Mouse (Mus musculus) forebrain, embryonic 11.5 days (tissue): Measurements from ENCODE around the gene Coro1b. TPM values are rescaled to one million over a fixed set of nuclear protein-coding genes. Genes with fewer than 3 reads are reported as not detected.
A peak's percentile ranks its signal among the peaks of the same experiment; 100 is the strongest.

Experiments used
- ATAC-seq: fragments of 200-750 bp; cut with Nextera tagmentation; replicated peaks from 2 replicates; pipeline ENCODE4 v1.8.0; 2017; ENCODE audit warnings: moderate TSS enrichment; ENCODE audit not compliant: low FRiP score
- DNase-seq: peaks from one replicate; pipeline ENCODE4 v3.0.0-alpha.2; 2017; ENCODE audit warnings: low spot score
- H3K27ac ChIP-seq: fragments of 300-500 bp; sonication (generic); 2 replicates; pipeline ENCODE4 v1.5.1; 2014; ENCODE audit warnings: low read depth, low read length
- H3K27me3 ChIP-seq: fragments of 300-500 bp; sonication (generic); 2 replicates; pipeline ENCODE4 v1.6.1; 2014; ENCODE audit warnings: mild to moderate bottlenecking, low read length, mixed read lengths; ENCODE audit not compliant: control insufficient read depth, insufficient read depth
- H3K36me3 ChIP-seq: fragments of 300-500 bp; sonication (generic); 2 replicates; pipeline ENCODE4 v1.6.1; 2014; ENCODE audit warnings: mild to moderate bottlenecking, low read length, moderate library complexity, mixed read lengths; ENCODE audit not compliant: control insufficient read depth, insufficient read depth
- H3K4me1 ChIP-seq: fragments of 300-500 bp; sonication (generic); replicated peaks from 2 replicates; pipeline ENCODE4 v1.6.1; 2014; ENCODE audit warnings: low read length, mixed read lengths; ENCODE audit not compliant: control insufficient read depth, insufficient read depth
- H3K4me2 ChIP-seq: fragments of 300-500 bp; sonication (generic); 2 replicates; pipeline ENCODE4 v1.6.1; 2014; ENCODE audit warnings: low read depth, mild to moderate bottlenecking, low read length, moderate library complexity, mixed read lengths; ENCODE audit not compliant: severe bottlenecking
- H3K4me3 ChIP-seq: fragments of 300-500 bp; sonication (generic); 2 replicates; pipeline ENCODE4 v1.5.1; 2014; ENCODE audit warnings: low read depth, low read length
- H3K9ac ChIP-seq: fragments of 300-500 bp; sonication (generic); 2 replicates; pipeline ENCODE4 v1.6.1; 2014; ENCODE audit warnings: low read length
- H3K9me3 ChIP-seq: fragments of 300-500 bp; sonication (generic); 2 replicates; pipeline ENCODE4 v1.6.1; 2016; ENCODE audit warnings: low read length, mixed read lengths; ENCODE audit not compliant: control insufficient read depth
- WGBS: fragments of 180-500 bp; shearing (Covaris S2); extraction: QIAGEN DNeasy Blood & Tissue Kit; methylation state at CpG from one replicate; pipeline ENCODE4 v1.1.7; 2014; 5-methylcytosine and 5-hydroxymethylcytosine counted together
- polyA plus RNA-seq: library from polyadenylated mRNA; unstranded; fragments of >200 nt; fragmentation: Nextera tagmentation; extraction: Ambion mirVana; gene quantifications from 2 replicates; pipeline ENCODE4 v1.2.1, GENCODE M21; 2014

Gene Coro1b
- polyA plus RNA-seq, 1 experiment from 2014 or later: 119 TPM

- Histone ChIP-seq H3K4me2 (no peak overlapping the region), H3K9me3 (no peaks in the 10 kb centered on the region; the same call in 1 of the 2 replicates), H3K27ac (no peak overlapping the region), H3K4me1 (no peaks in the 10 kb centered on the region; the same call in 1 of the 2 replicates), H3K9ac (no peak overlapping the region), H3K27me3 (no peaks in the 10 kb centered on the region), H3K4me3 (no peak overlapping the region), H3K36me3 (no peaks in the 10 kb centered on the region)
- DNase-seq: no peak
- no peak for ATAC-seq
- 93% methylated on average over 18 of the region's 18 CpGs for WGBS
These were observed 5.8 kb upstream of the Coro1b start for GRCm38 (mm10) chr19:4142416-4143173.

- H3K9ac ChIP-seq: no peak within 1 kb of the TSS
- no peak for ATAC-seq
These were observed 4.6 kb upstream of the Coro1b start, which contains the start of gene Cabp4 for GRCm38 (mm10) chr19:4143759-4144268. TSS of gene Cabp4 (minus strand) at chr19:4144033.

GRCm38 (mm10) chr19:4144550-4145498, 3.6 kb upstream of the Coro1b start:
- H3K9ac ChIP-seq: no peak overlapping the region
- peaks cover 7% of the 10 kb centered on the region for H3K4me1 ChIP-seq
- no peaks in the 10 kb centered on the region; the same call in 1 of the 2 replicates for H3K9me3 ChIP-seq
- no peak overlapping the region for H3K4me3 ChIP-seq
- ATAC-seq (no peak), DNase-seq (no peak)
- no peaks in the 10 kb centered on the region for H3K36me3 ChIP-seq
- no peaks in the 10 kb centered on the region for H3K27me3 ChIP-seq
- H3K27ac ChIP-seq: no peak overlapping the region
- WGBS: 87% methylated on average over 16 of the region's 16 CpGs
- H3K4me2 ChIP-seq: no peak overlapping the region

More at GRCm38 (mm10) chr19:4143759-4144268, 4.6 kb upstream of the Coro1b start, which contains the start of gene Cabp4:
- H3K27ac ChIP-seq: no peak within 1 kb of the TSS
- H3K4me2 ChIP-seq: no peak within 1 kb of the TSS
- H3K9me3 ChIP-seq: no peaks in the 10 kb centered on the region; the same call in 1 of the 2 replicates
- H3K4me1 ChIP-seq: peaks cover 3% of the 10 kb centered on the region
- no peaks in the 10 kb centered on the region for H3K27me3 ChIP-seq
- DNase-seq: no peak
- 86% methylated on average over 7 of the region's 7 CpGs for WGBS
- H3K36me3 ChIP-seq: no peaks in the 10 kb centered on the region
- H3K4me3 ChIP-seq: no peak within 1 kb of the TSS

GRCm38 (mm10) chr19:4145936-4146335, 2.5 kb upstream of the Coro1b start:
- Histone ChIP-seq H3K27me3 (no peaks in the 10 kb centered on the region), H3K4me1 (peaks cover 7% of the 10 kb centered on the region), H3K4me2 (no peak overlapping the region), H3K4me3 (no peak overlapping the region), H3K27ac (no peak overlapping the region), H3K9ac (no peak overlapping the region), H3K9me3 (no peaks in the 10 kb centered on the region; the same call in 1 of the 2 replicates), H3K36me3 (no peaks in the 10 kb centered on the region)
- DNase-seq (no peak), ATAC-seq (no peak)
- WGBS: 87% methylated on average over 5 of the region's 5 CpGs

GRCm38 (mm10) chr19:4146366-4147021, 1.9 kb upstream of the Coro1b start:
- H3K27me3 ChIP-seq: no peaks in the 10 kb centered on the region
- ATAC-seq (no peak), DNase-seq (no peak)
- no peak overlapping the region for H3K4me3 ChIP-seq
- H3K27ac ChIP-seq: no peak overlapping the region
- H3K36me3 ChIP-seq: no peaks in the 10 kb centered on the region
- H3K4me1 ChIP-seq: peaks cover 7% of the 10 kb centered on the region
- H3K4me2 ChIP-seq: no peak overlapping the region
- no peak overlapping the region for H3K9ac ChIP-seq
- no peaks in the 10 kb centered on the region; the same call in 1 of the 2 replicates for H3K9me3 ChIP-seq
- WGBS: 62% methylated on average over 12 of the region's 12 CpGs

GRCm38 (mm10) chr19:4147022-4147405, 1.4 kb upstream of the Coro1b start:
- Histone ChIP-seq H3K27me3 (no peaks in the 10 kb centered on the region), H3K4me1 (peaks cover 7% of the 10 kb centered on the region), H3K4me3 (no peak overlapping the region), H3K9me3 (no peaks in the 10 kb centered on the region; the same call in 1 of the 2 replicates), H3K4me2 (no peak overlapping the region), H3K27ac (no peak overlapping the region), H3K36me3 (no peaks in the 10 kb centered on the region), H3K9ac (no peak overlapping the region)
- ATAC-seq (no peak), DNase-seq (no peak)
- WGBS: 48% methylated on average over 3 of the region's 3 CpGs

- Histone ChIP-seq H3K4me1 (peaks cover 7% of the 10 kb centered on the region), H3K27me3 (no peaks in the 10 kb centered on the region), H3K4me3 (peak overlapping the region; percentile 89), H3K27ac (no peak overlapping the region), H3K9ac (peak overlapping the region; percentile 45), H3K9me3 (no peaks in the 10 kb centered on the region; the same call in 1 of the 2 replicates), H3K36me3 (no peaks in the 10 kb centered on the region), H3K4me2 (peak overlapping the region; percentile 83)
- ATAC-seq (no peak; the same call in 1 of the 2 replicates), DNase-seq (no peak)
- WGBS: 36% methylated on average over 9 of the region's 9 CpGs
These were observed 483 bp upstream of the Coro1b start for GRCm38 (mm10) chr19:4147782-4148490.
